8 mouse cellular contexts compared by ENCODE assay signal in the genomic region with DNA sequence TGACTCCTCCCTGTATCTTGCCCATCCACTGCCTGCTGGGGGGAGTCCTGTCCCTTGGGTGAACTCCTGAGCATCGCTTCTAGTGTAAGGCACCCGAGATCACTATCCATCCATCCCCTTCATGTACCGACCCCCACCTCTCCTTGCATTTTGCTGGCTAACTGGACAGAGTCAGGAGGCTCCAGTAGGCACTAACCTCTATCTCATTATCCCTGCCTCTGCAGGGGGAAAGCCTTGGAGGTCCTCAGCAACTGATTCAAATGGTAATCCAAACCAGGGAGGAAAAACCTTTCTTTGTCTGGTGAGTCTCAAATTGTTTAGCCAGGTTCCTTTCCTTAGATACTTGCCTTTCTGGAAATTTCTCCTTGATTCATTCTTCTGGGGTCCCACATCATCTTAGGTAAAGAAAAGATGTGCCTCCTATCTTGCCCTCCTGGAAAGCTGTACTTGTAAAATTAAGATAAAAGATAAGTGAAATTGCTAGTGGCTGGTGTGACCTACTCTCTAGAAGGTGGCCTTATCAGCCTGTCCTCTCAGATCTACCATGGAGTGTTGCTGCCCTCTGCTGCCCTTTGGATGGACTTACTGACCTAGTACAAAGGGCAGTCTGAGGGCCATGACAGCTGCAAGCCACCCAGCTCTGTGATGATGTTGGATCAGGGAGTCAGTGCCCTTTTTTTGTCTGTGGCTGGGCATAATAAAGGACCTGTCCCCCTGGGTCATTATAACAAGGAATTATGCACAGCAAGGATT. TPM values are rescaled to one million over a fixed set of nuclear protein-coding genes. Genes with fewer than 3 reads are reported as not detected.
A peak's percentile ranks its signal among the peaks of the same experiment; 100 is the strongest.
DNase-seq lines count a peak whose midpoint lies in the region; ATAC-seq and TF ChIP-seq lines count a peak whose summit lies in the region.
"Had no signal": no experiment of that assay in that cellular context is flagged by ENCODE, and none has a peak within 500 bp of the region (broad histone marks: within the 10 kb centered on the region; RNA-seq: fewer than 3 reads in every experiment).

No protein-coding gene starts in this region.

- H3K4me2 ChIP-seq in hindbrain, embryonic 15.5 days = no peak overlapping the region
- H3K4me2 ChIP-seq: stomach, embryonic 15.5 days had no signal

- H3K27ac ChIP-seq in hindbrain, embryonic 15.5 days (replicated peaks) = no peak overlapping the region
- H3K27ac ChIP-seq in midbrain, embryonic 10.5 days (replicated peaks) = peak overlapping the region; percentile 29
- H3K27ac ChIP-seq: stomach, embryonic 15.5 days had no signal

- peak; percentile 72 for DNase-seq in Muller cell, postnatal 12 days (ENCODE audit: inconsistent ontology term)
- peak; percentile 93 for DNase-seq in brain, embryonic 14.5 days (ENCODE audit: low read depth)
- DNase-seq in forelimb bud, embryonic 11.5 days (ENCODE audit: low read depth, low spot score) = peak; percentile 71
- DNase-seq in left cerebral cortex, adult 8-10 months (ENCODE audit: low spot score in 2 of 2) = peak; percentile 8 to 15
- peak; percentile 79 for DNase-seq in midbrain, embryonic 10.5 days (ENCODE audit: low spot score)
- peak; percentile 35 for DNase-seq in spleen, adult 12 weeks (ENCODE audit: low spot score)

- peak; percentile 70; the same call in 1 of the 2 replicates for TF ChIP-seq CTCF in brain, embryonic 14.5 days (IDR thresholded peaks at IDR 0.05; ENCODE audit: borderline replicate concordance, extremely low read depth, insufficient read depth, insufficient read length)

- no peak for TF ChIP-seq POLR2A in brain, embryonic 14.5 days (IDR thresholded peaks at IDR 0.05; ENCODE audit: borderline replicate concordance, extremely low read depth, insufficient read depth, insufficient read length, poor library complexity, severe bottlenecking)

- H3K36me3 ChIP-seq in hindbrain, embryonic 15.5 days = no peaks in the 10 kb centered on the region
- H3K36me3 ChIP-seq in midbrain, embryonic 10.5 days = no peaks in the 10 kb centered on the region
- H3K36me3 ChIP-seq: stomach, embryonic 15.5 days had no signal

- no peaks in the 10 kb centered on the region for H3K9me3 ChIP-seq in hindbrain, embryonic 15.5 days
- H3K9me3 ChIP-seq in midbrain, embryonic 10.5 days (replicated peaks) = no peaks in the 10 kb centered on the region
- H3K9me3 ChIP-seq: stomach, embryonic 15.5 days had no signal

- no peak overlapping the region for H3K9ac ChIP-seq in hindbrain, embryonic 15.5 days
- H3K9ac ChIP-seq: stomach, embryonic 15.5 days had no signal

- no peaks in the 10 kb centered on the region for H3K4me1 ChIP-seq in hindbrain, embryonic 15.5 days (replicated peaks)
- H3K4me1 ChIP-seq in midbrain, embryonic 10.5 days = peaks cover 11% of the 10 kb centered on the region
- H3K4me1 ChIP-seq: stomach, embryonic 15.5 days had no signal

- ATAC-seq in hindbrain, embryonic 15.5 days (ENCODE audit: low FRiP score, low read depth) = peak; percentile 84; the same call in 1 of the 2 replicates

- no peaks in the 10 kb centered on the region for H3K27me3 ChIP-seq in hindbrain, embryonic 15.5 days
- H3K27me3 ChIP-seq in midbrain, embryonic 10.5 days (ENCODE audit: low read depth, poor library complexity, severe bottlenecking) = peaks cover 10% of the 10 kb centered on the region
- H3K27me3 ChIP-seq: stomach, embryonic 15.5 days had no signal

- WGBS in hindbrain, embryonic 15.5 days = 43% methylated on average over 3 of the region's 3 CpGs
- WGBS in midbrain, embryonic 10.5 days = 43% methylated on average over 3 of the region's 3 CpGs

- H3K4me3 ChIP-seq in hindbrain, embryonic 15.5 days = no peak overlapping the region
- H3K4me3 ChIP-seq in midbrain, embryonic 10.5 days = no peak overlapping the region
- H3K4me3 ChIP-seq: stomach, embryonic 15.5 days had no signal

RNA-seq across cellular contexts. Expression of a gene that starts 7.3 kb away (rescaled TPM):
- not detected in 2 replicates for polyA plus RNA-seq in brain, embryonic 14.5 days (2012; rRNA removed)
- not detected in 2 replicates for polyA plus RNA-seq in hindbrain, embryonic 15.5 days (2015; fragmentation: Nextera tagmentation; extraction: Ambion mirVana)
- not detected for total RNA-seq in left cerebral cortex, adult 8-10 months (2022)
- polyA plus RNA-seq in midbrain, embryonic 10.5 days (2016; fragmentation: Nextera tagmentation; extraction: Ambion mirVana) = not detected in 2 replicates

RNA-seq across cellular contexts. Expression of a gene that starts 10.3 kb away (rescaled TPM):
- polyA plus RNA-seq in brain, embryonic 14.5 days (2012; rRNA removed) = not detected in 2 replicates
- not detected in 2 replicates for polyA plus RNA-seq in hindbrain, embryonic 15.5 days (2015; fragmentation: Nextera tagmentation; extraction: Ambion mirVana)
- total RNA-seq in left cerebral cortex, adult 8-10 months (2022) = not detected
- polyA plus RNA-seq in midbrain, embryonic 10.5 days (2016; fragmentation: Nextera tagmentation; extraction: Ambion mirVana) = not detected in 2 replicates
- polyA plus RNA-seq: stomach, embryonic 15.5 days had no signal

RNA-seq across cellular contexts. Expression of a gene that starts 46.8 kb away (rescaled TPM):
- polyA plus RNA-seq in brain, embryonic 14.5 days (2012; rRNA removed) = 46.4 and 50.9 TPM in 2 replicates
- 44.0 and 45.4 TPM in 2 replicates for polyA plus RNA-seq in hindbrain, embryonic 15.5 days (2015; fragmentation: Nextera tagmentation; extraction: Ambion mirVana)
- 100 to 1,000 TPM; 190 to 233 (median 201) TPM for total RNA-seq in left cerebral cortex, adult 8-10 months (2022)
- 14.4 and 20.4 TPM in 2 replicates for polyA plus RNA-seq in midbrain, embryonic 10.5 days (2016; fragmentation: Nextera tagmentation; extraction: Ambion mirVana)

Comparison
In these comparisons a context has a peak if more than half of its experiments do, and no peak if none do; other contexts are left out.
1. DNase-seq: peak in every context shown above with its lines; median percentile 93 in brain, embryonic 14.5 days; 79 in midbrain, embryonic 10.5 days; 72 in Muller cell, postnatal 12 days; 71 in forelimb bud, embryonic 11.5 days; 35 in spleen, adult 12 weeks; 12 in left cerebral cortex, adult 8-10 months.